Comparison of ENCODE assay signal across 29 mouse cellular contexts in genomic region chr5:111688584-111688983, GRCm38 (mm10). TPM values are rescaled to one million over a fixed set of nuclear protein-coding genes. Genes with fewer than 3 reads are reported as not detected.
"Had no signal": no experiment of that assay in that cellular context is flagged by ENCODE, and none has a peak within 500 bp of the region (broad histone marks: within the 10 kb centered on the region; RNA-seq: fewer than 3 reads in every experiment).

No protein-coding gene starts in this region.

- H3K36me3 ChIP-seq: limb, embryonic 10.5 days; limb, embryonic 13.5 days; liver, embryonic 12.5 days; liver, embryonic 15.5 days; lung, embryonic 15.5 days; midbrain, embryonic 15.5 days; neural tube, embryonic 12.5 days; neural tube, embryonic 15.5 days; stomach, embryonic 15.5 days had no signal

- H3K27ac ChIP-seq: layer of hippocampus, adult 2 months; limb, embryonic 10.5 days; limb, embryonic 13.5 days; liver, embryonic 12.5 days; liver, embryonic 15.5 days; lung, embryonic 15.5 days; midbrain, embryonic 15.5 days; neural tube, embryonic 12.5 days; neural tube, embryonic 15.5 days; stomach, embryonic 15.5 days had no signal

- H3K27me3 ChIP-seq: liver, embryonic 15.5 days; lung, embryonic 15.5 days; midbrain, embryonic 15.5 days had no signal

- H3K4me3 ChIP-seq: layer of hippocampus, adult 2 months; limb, embryonic 10.5 days; limb, embryonic 13.5 days; liver, embryonic 12.5 days; liver, embryonic 15.5 days; lung, embryonic 15.5 days; megakaryocyte, embryonic 14.5 days; midbrain, embryonic 15.5 days; neural tube, embryonic 12.5 days; neural tube, embryonic 15.5 days; stomach, embryonic 15.5 days had no signal

- H3K4me2 ChIP-seq: limb, embryonic 13.5 days; liver, embryonic 12.5 days; liver, embryonic 15.5 days; lung, embryonic 15.5 days; midbrain, embryonic 11.5 days; midbrain, embryonic 15.5 days; neural tube, embryonic 12.5 days; neural tube, embryonic 15.5 days; stomach, embryonic 15.5 days had no signal

- H3K4me1 ChIP-seq: liver, embryonic 12.5 days; liver, embryonic 15.5 days; stomach, embryonic 15.5 days had no signal

- ATAC-seq: liver, embryonic 12.5 days; midbrain, embryonic 15.5 days had no signal

- H3K9me3 ChIP-seq: limb, embryonic 10.5 days; limb, embryonic 13.5 days; liver, embryonic 12.5 days; liver, embryonic 15.5 days; lung, embryonic 15.5 days; megakaryocyte, embryonic 14.5 days; midbrain, embryonic 15.5 days; neural tube, embryonic 12.5 days; neural tube, embryonic 15.5 days; stomach, embryonic 15.5 days had no signal

- H3K9ac ChIP-seq: limb, embryonic 13.5 days; liver, embryonic 12.5 days; liver, embryonic 15.5 days; lung, embryonic 15.5 days; midbrain, embryonic 15.5 days; neural tube, embryonic 12.5 days; neural tube, embryonic 15.5 days; stomach, embryonic 15.5 days had no signal

- DNase-seq: kidney, adult 9 months; kidney, postnatal 25 days; layer of hippocampus, adult 9-11 months; liver; lung, adult 18-20 months; lung, postnatal 10 days; lung, postnatal 36 days; retina, postnatal 1 day; right cerebral cortex, postnatal 25 days; spleen, adult 18-20 months; thymus, postnatal 25 days had no signal

RNA-seq across cellular contexts. Expression of gene Gm26897, which starts 45.1 kb away (rescaled TPM):
- total RNA-seq: layer of hippocampus, adult 2 months; layer of hippocampus, postnatal 25 days; left cerebral cortex, adult 18-20 months; left cerebral cortex, postnatal 25 days had no signal
- polyA plus RNA-seq: kidney, embryonic 16.5 days; large intestine, adult 2 months; limb, embryonic 10.5 days; limb, embryonic 13.5 days; liver, embryonic 12.5 days; liver, embryonic 15.5 days; lung, embryonic 15.5 days; midbrain, embryonic 11.5 days; midbrain, embryonic 15.5 days; neural tube, embryonic 12.5 days; neural tube, embryonic 15.5 days; stomach, embryonic 15.5 days; thymus, postnatal 0 days had no signal
